Mouse (Mus musculus): ENCODE results near the gene A730015C16Rik. TPM values are rescaled to one million over a fixed set of nuclear protein-coding genes. Genes with fewer than 3 reads are reported as not detected.

Gene A730015C16Rik
- polyA plus RNA-seq (2017; shearing (Covaris generic)), result 0.63 TPM

GRCm38 (mm10) chr4:108848505-108848848, at the start of gene A730015C16Rik:
TSS of gene A730015C16Rik (minus strand) at chr4:108848619.

DNA sequence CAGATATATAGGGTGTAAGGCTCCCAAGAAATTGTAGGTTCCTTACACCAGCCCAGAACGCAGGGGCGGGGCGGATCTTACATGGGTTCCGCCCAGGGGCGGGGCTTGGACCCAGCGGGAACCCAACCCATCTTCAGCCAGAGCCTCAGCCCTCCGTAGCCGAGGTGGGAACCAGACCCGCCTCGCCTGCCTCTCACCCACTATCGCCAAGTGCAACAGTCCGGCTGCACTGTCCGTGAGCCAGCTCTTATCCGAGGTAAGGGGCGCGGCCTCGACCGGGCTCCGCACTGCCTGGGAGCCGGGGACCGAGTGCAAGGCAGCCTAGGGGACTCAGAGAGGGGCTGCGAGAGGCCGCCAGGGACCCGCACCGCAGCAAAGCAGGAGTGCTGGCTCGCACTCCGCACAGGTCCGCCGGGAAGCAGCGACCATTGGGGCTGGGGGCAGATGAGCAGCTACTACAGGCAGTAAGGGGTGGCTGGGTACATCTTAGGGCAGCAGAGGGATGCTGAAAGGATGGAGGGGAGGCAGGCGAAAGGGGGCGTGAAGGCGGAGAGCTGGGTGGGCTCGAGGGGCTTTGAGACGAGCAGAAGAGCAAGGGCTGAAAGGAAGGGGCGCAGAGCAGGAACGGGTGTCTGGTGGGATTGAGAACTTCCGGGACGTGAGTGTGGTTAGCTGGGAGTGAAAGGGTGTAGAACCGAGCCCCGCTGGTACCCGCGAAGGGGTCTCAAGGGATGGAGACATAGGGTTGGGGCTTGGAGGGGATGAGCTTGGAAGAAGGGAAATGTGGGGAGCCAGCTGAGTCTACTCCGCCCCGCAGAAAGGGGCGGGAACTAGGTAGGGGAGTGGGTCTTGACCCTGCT, 30.8 kb upstream of the A730015C16Rik start, which contains the start of gene Rab3b:
Gene Rab3b (plus strand): TSS at position 101 of the 860 bp plus-strand sequence.

GRCm38 (mm10) chr4:108847715-108848504, 509 bp downstream of the A730015C16Rik start, which contains the start of gene Kti12:
TSS of gene Kti12 (plus strand) at chr4:108847785.

DNA sequence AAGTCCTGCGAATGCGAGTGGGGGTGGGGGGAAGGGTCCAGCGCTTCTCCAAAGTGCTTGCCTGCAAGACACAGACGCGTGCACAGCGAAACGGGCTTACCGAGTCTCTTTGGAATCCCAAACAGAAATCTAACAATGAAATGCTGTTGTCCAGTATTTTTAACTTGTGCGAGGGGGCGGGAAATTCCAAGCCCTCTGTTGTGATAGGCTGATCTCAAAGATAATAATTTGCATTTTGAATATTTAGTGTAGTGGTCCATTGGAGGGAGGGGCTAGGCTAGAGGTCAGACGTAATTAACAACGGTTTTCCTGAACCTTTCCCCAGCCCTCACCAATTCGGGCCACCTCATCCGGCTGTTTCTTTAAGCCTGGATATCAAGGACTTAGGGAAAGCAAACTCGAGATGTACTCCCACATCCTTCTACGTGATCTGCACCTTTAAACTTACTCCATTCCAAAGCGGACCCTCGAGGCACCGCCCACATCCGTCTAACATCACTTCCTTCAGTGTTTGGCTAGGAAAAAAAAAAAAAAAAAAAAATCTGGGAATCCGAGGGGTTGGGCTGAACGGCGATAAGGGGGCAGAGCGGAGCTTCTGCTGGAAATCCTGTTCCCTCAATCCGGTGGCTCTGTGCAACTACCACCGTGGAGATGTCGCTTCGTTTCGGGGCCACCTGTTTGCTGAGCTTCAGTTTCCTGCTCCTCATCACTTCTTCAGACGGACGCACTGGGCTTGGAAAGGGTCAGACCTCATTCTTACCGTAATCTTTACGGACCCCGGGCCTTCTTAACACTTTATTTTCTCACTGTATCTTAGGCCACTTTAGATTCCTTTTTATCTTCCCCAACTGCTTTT, 14.1 kb downstream of the A730015C16Rik start, which contains the start of gene Txndc12:
Gene Txndc12 (plus strand): TSS at position 487 of the 856 bp plus-strand sequence.

GRCm38 (mm10) chr4:108832916-108833827, 15.2 kb downstream of the A730015C16Rik start, which contains the start of gene Btf3l4:
TSS of gene Btf3l4 (minus strand) at chr4:108833614.

Other genes with a start within 250 kb of the A730015C16Rik start
- 110 TPM for gene Cc2d1b, start 228.7 kb downstream of the A730015C16Rik start, polyA plus RNA-seq (2017; shearing (Covaris generic))
- gene 3110021N24Rik, start 129.0 kb downstream of the A730015C16Rik start, polyA plus RNA-seq (2017; shearing (Covaris generic)), result not detected
- 0.21 TPM for gene Zfyve9, start 67.8 kb downstream of the A730015C16Rik start, polyA plus RNA-seq (2017; shearing (Covaris generic))
- 58.6 TPM for gene Btf3l4, start 15.0 kb downstream of the A730015C16Rik start, polyA plus RNA-seq (2017; shearing (Covaris generic))
- gene Txndc12, start 14.0 kb downstream of the A730015C16Rik start, polyA plus RNA-seq (2017; shearing (Covaris generic)), result 32.1 TPM
- 28.8 TPM for gene Kti12, start 834 bp downstream of the A730015C16Rik start, polyA plus RNA-seq (2017; shearing (Covaris generic))
- gene Rab3b, start 30.4 kb upstream of the A730015C16Rik start, polyA plus RNA-seq (2017; shearing (Covaris generic)), result 0.18 TPM
- 145 TPM for gene Nrd1, start 152.0 kb upstream of the A730015C16Rik start, polyA plus RNA-seq (2017; shearing (Covaris generic))

Measured in inflammation-experienced regulatory T-cells, adult 16 weeks (primary cell).